Mouse (Mus musculus): ENCODE results near the gene Olfr965. TPM values are rescaled to one million over a fixed set of nuclear protein-coding genes. Genes with fewer than 3 reads are reported as not detected.
"Not testable (repeated sequence)": the region's sequence is repeated elsewhere in the genome, so short reads cannot be mapped to it uniquely, and the experiment has no call there.

Gene Olfr965
- not detected in 2 replicates for polyA plus RNA-seq (2015; fragmentation: Nextera tagmentation; extraction: Ambion mirVana)

GRCm38 (mm10) chr9:39711053-39711452 lies at the start of gene Olfr965:
Gene Olfr965, plus strand, starts transcription at chr9:39711353.
- no peaks in the 10 kb centered on the region for H3K4me1 ChIP-seq (replicated peaks)
- H3K9me3 ChIP-seq (replicated peaks): no peaks in the 10 kb centered on the region
- no peaks in the 10 kb centered on the region for H3K27me3 ChIP-seq
- no peak within 1 kb of the TSS for H3K4me2 ChIP-seq
- no peak within 1 kb of the TSS for H3K27ac ChIP-seq
- ATAC-seq (ENCODE audit: low read depth) (no peak), DNase-seq (no peak)
- H3K4me3 ChIP-seq (replicated peaks): no peak within 1 kb of the TSS
- no peak within 1 kb of the TSS for H3K9ac ChIP-seq
- no peaks in the 10 kb centered on the region for H3K36me3 ChIP-seq

- Histone ChIP-seq H3K9me3 (replicated peaks) (no peaks in the 10 kb centered on the region; the same call in 1 of the 2 replicates), H3K9ac (no peak within 1 kb of the TSS), H3K36me3 (no peaks in the 10 kb centered on the region), H3K4me3 (replicated peaks) (no peak within 1 kb of the TSS), H3K4me1 (replicated peaks) (no peaks in the 10 kb centered on the region), H3K4me2 (no peak within 1 kb of the TSS), H3K27me3 (no peaks in the 10 kb centered on the region), H3K27ac (no peak within 1 kb of the TSS)
- ATAC-seq (ENCODE audit: low read depth) (no peak), DNase-seq (no peak)
- WGBS (ENCODE audit: insufficient replicate concordance): 69% methylated on average over 1 of the region's 1 CpGs
These were observed 44.2 kb upstream of the Olfr965 start, which contains the start of gene Olfr963 for GRCm38 (mm10) chr9:39666905-39667304. Gene Olfr963, plus strand, starts transcription at chr9:39667205.

GRCm38 (mm10) chr9:39669723-39670122 lies 41.4 kb upstream of the Olfr965 start:
- no peak for DNase-seq
- H3K27ac ChIP-seq: no peak overlapping the region
- no peaks in the 10 kb centered on the region for H3K27me3 ChIP-seq
- no peaks in the 10 kb centered on the region for H3K4me1 ChIP-seq (replicated peaks)
- no peak for ATAC-seq (ENCODE audit: low read depth)
- no peak overlapping the region for H3K4me3 ChIP-seq (replicated peaks)
- no peaks in the 10 kb centered on the region for H3K9me3 ChIP-seq (replicated peaks)
- H3K36me3 ChIP-seq: no peaks in the 10 kb centered on the region
- no peak overlapping the region for H3K9ac ChIP-seq
- H3K4me2 ChIP-seq: no peak overlapping the region
- WGBS (ENCODE audit: insufficient replicate concordance): 48% methylated on average over 2 of the region's 2 CpGs

- Histone ChIP-seq H3K4me1 (replicated peaks) (no peaks in the 10 kb centered on the region), H3K4me3 (replicated peaks) (no peak overlapping the region), H3K4me2 (no peak overlapping the region), H3K9me3 (replicated peaks) (no peaks in the 10 kb centered on the region), H3K36me3 (no peaks in the 10 kb centered on the region), H3K27me3 (no peaks in the 10 kb centered on the region), H3K27ac (no peak overlapping the region), H3K9ac (no peak overlapping the region)
- ATAC-seq (ENCODE audit: low read depth) (no peak), DNase-seq (no peak)
- WGBS (ENCODE audit: insufficient replicate concordance): 58% methylated on average over 2 of the region's 2 CpGs
These were observed 36.3 kb upstream of the Olfr965 start for GRCm38 (mm10) chr9:39674820-39675219.

GRCm38 (mm10) chr9:39678557-39678956 lies 32.6 kb upstream of the Olfr965 start:
- H3K27me3 ChIP-seq: no peaks in the 10 kb centered on the region
- H3K36me3 ChIP-seq: no peaks in the 10 kb centered on the region
- no peak overlapping the region for H3K27ac ChIP-seq
- no peaks in the 10 kb centered on the region for H3K9me3 ChIP-seq (replicated peaks)
- no peak overlapping the region for H3K4me2 ChIP-seq
- H3K4me1 ChIP-seq (replicated peaks): no peaks in the 10 kb centered on the region
- no peak overlapping the region for H3K4me3 ChIP-seq (replicated peaks)
- H3K9ac ChIP-seq: no peak overlapping the region
- DNase-seq (no peak), ATAC-seq (ENCODE audit: low read depth) (no peak)
- 71% methylated on average over 2 of the region's 2 CpGs for WGBS (ENCODE audit: insufficient replicate concordance)

- 41% methylated on average over 2 of the region's 2 CpGs for WGBS (ENCODE audit: insufficient replicate concordance)
- ATAC-seq (ENCODE audit: low read depth): no peak
These were observed 31.9 kb upstream of the Olfr965 start for GRCm38 (mm10) chr9:39679280-39679679.

GRCm38 (mm10) chr9:39701123-39701522 lies 10.0 kb upstream of the Olfr965 start:
- not testable (repeated sequence) for H3K27ac ChIP-seq; H3K4me3 ChIP-seq (replicated peaks); H3K9ac ChIP-seq; H3K4me2 ChIP-seq; H3K36me3 ChIP-seq; ATAC-seq (ENCODE audit: low read depth); H3K4me1 ChIP-seq (replicated peaks); H3K27me3 ChIP-seq; DNase-seq; H3K9me3 ChIP-seq (replicated peaks)
- 73% methylated on average over 8 of the region's 8 CpGs for WGBS (ENCODE audit: insufficient replicate concordance)

More at GRCm38 (mm10) chr9:39679280-39679679, 31.9 kb upstream of the Olfr965 start:
- no peaks in the 10 kb centered on the region for H3K36me3 ChIP-seq
- no peak for DNase-seq
- H3K27ac ChIP-seq: no peak overlapping the region
- H3K27me3 ChIP-seq: no peaks in the 10 kb centered on the region
- no peaks in the 10 kb centered on the region for H3K9me3 ChIP-seq (replicated peaks)
- H3K4me3 ChIP-seq (replicated peaks): no peak overlapping the region
- no peak overlapping the region for H3K9ac ChIP-seq
- no peaks in the 10 kb centered on the region for H3K4me1 ChIP-seq (replicated peaks)
- H3K4me2 ChIP-seq: no peak overlapping the region

- H3K4me3 ChIP-seq (replicated peaks): no peak within 1 kb of the TSS
- H3K9me3 ChIP-seq (replicated peaks): no peaks in the 10 kb centered on the region
- no peak for ATAC-seq (ENCODE audit: low read depth)
- H3K4me1 ChIP-seq (replicated peaks): no peaks in the 10 kb centered on the region
- H3K27me3 ChIP-seq: no peaks in the 10 kb centered on the region
- H3K27ac ChIP-seq: no peak within 1 kb of the TSS
- no peak within 1 kb of the TSS for H3K9ac ChIP-seq
- DNase-seq: no peak
- H3K36me3 ChIP-seq: no peaks in the 10 kb centered on the region
- H3K4me2 ChIP-seq: no peak within 1 kb of the TSS
These were observed 4.1 kb upstream of the Olfr965 start, which contains the start of gene Olfr149 for GRCm38 (mm10) chr9:39707017-39707416. Gene Olfr149, minus strand, starts transcription at chr9:39707117.

GRCm38 (mm10) chr9:39708958-39709357 lies 2.2 kb upstream of the Olfr965 start:
- H3K9me3 ChIP-seq (replicated peaks): no peaks in the 10 kb centered on the region
- H3K4me1 ChIP-seq (replicated peaks): no peaks in the 10 kb centered on the region
- no peaks in the 10 kb centered on the region for H3K36me3 ChIP-seq
- H3K4me2 ChIP-seq: no peak overlapping the region
- H3K27ac ChIP-seq: no peak overlapping the region
- no peak for DNase-seq
- no peak overlapping the region for H3K9ac ChIP-seq
- H3K27me3 ChIP-seq: no peaks in the 10 kb centered on the region
- no peak overlapping the region for H3K4me3 ChIP-seq (replicated peaks)
- 48% methylated on average over 3 of the region's 3 CpGs for WGBS (ENCODE audit: insufficient replicate concordance)
- ATAC-seq (ENCODE audit: low read depth): no peak

GRCm38 (mm10) chr9:39730678-39731077 lies 19.5 kb downstream of the Olfr965 start, which contains the start of gene Olfr150:
Gene Olfr150, plus strand, starts transcription at chr9:39730978.
- Histone ChIP-seq H3K27me3 (no peaks in the 10 kb centered on the region), H3K27ac (no peak within 1 kb of the TSS), H3K9ac (no peak within 1 kb of the TSS), H3K4me3 (replicated peaks) (no peak within 1 kb of the TSS), H3K4me2 (no peak within 1 kb of the TSS), H3K4me1 (replicated peaks) (no peaks in the 10 kb centered on the region), H3K9me3 (replicated peaks) (no peaks in the 10 kb centered on the region), H3K36me3 (no peaks in the 10 kb centered on the region)
- no peak for DNase-seq
- ATAC-seq (ENCODE audit: low read depth): no peak

- H3K36me3 ChIP-seq: no peaks in the 10 kb centered on the region
- no peak overlapping the region for H3K4me2 ChIP-seq
- ATAC-seq (ENCODE audit: low read depth) (no peak), DNase-seq (no peak)
- H3K9ac ChIP-seq: no peak overlapping the region
- H3K4me1 ChIP-seq (replicated peaks): no peaks in the 10 kb centered on the region
- H3K9me3 ChIP-seq (replicated peaks): no peaks in the 10 kb centered on the region
- no peak overlapping the region for H3K27ac ChIP-seq
- H3K27me3 ChIP-seq: no peaks in the 10 kb centered on the region
- 73% methylated on average over 1 of the region's 1 CpGs for WGBS (ENCODE audit: insufficient replicate concordance)
- H3K4me3 ChIP-seq (replicated peaks): no peak overlapping the region
These were observed 29.6 kb downstream of the Olfr965 start for GRCm38 (mm10) chr9:39740741-39741140.

GRCm38 (mm10) chr9:39745949-39746348 lies 34.8 kb downstream of the Olfr965 start, which contains the start of gene Olfr967:
Gene Olfr967, plus strand, starts transcription at chr9:39746249.
- Histone ChIP-seq H3K4me1 (replicated peaks) (no peaks in the 10 kb centered on the region), H3K4me2 (no peak within 1 kb of the TSS), H3K9ac (no peak within 1 kb of the TSS), H3K27me3 (no peaks in the 10 kb centered on the region), H3K27ac (no peak within 1 kb of the TSS), H3K36me3 (no peaks in the 10 kb centered on the region), H3K9me3 (replicated peaks) (no peaks in the 10 kb centered on the region), H3K4me3 (replicated peaks) (no peak within 1 kb of the TSS)
- no peak for DNase-seq
- ATAC-seq (ENCODE audit: low read depth): no peak

All from liver, embryonic 13.5 days (tissue).